Mouse (Mus musculus): Measurements from ENCODE around the gene Flrt1.

The Flrt1 gene

DNA sequence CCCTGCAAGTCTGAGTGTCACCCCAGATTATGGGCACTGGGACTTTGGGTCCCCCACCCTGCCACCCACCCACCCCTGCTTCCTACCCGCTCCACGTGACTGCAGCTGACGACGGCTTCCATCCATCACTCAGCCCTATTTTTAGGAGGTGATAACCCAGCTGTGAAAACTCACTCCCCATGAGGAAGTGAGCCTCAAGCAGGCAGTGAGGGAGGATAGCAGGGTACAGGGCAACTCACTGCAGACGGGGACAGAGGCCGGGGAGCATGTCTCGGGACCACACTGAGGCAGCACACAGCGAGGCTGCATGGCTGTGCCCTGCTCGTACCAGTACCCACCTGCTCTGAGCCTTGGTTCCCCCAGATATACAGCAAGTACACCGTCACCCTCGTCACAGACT, 24.8 kb upstream of the Flrt1 start:
- DNase-seq (ENCODE audit: low spot score in 2 of 2): no peak

DNA sequence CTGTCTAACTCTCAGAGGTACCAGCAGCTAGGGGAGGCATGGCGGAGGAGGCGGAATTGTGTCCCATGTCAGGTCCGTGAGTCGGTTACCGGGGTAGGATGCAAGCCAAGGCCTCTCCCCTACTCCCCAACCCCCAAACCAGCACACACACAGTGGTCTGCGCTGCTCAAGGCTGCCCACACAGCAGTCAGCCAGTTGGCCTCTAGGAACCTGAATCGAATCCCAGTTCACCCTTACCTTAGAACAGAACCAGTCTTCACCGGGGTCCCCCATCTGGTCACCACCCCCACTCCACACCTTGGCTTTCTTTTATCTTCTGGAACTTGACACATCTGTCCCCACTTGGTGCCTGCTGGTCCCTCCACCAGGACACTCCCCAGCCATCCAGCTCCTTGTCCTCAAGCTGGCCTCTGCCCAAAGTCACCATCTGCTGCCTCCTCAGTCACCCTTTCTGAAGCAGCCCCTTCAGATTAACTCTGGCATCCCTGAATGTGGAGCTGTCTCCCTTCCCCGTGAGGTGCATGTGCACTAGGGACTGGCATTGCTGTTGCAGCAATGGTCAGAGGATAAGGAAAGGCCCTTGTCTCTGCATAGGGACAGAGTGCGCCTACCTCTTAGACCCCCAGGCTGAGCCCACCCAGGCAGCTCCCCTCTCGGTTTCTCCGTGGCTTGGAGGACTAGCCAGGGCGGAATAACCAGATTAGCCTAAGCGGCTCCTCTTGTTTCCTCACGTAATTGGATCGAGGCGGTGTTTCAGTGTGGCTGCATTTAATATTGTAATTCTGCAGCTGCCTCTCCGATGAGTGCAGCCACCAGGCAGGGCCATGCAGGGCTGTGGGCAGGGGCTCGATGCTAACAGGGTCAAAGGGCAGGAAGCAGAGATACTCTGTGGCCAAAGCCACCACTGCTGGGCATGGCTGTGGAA, 23.3 kb upstream of the Flrt1 start:
- no peak for DNase-seq (ENCODE audit: low spot score in 2 of 2)

DNA sequence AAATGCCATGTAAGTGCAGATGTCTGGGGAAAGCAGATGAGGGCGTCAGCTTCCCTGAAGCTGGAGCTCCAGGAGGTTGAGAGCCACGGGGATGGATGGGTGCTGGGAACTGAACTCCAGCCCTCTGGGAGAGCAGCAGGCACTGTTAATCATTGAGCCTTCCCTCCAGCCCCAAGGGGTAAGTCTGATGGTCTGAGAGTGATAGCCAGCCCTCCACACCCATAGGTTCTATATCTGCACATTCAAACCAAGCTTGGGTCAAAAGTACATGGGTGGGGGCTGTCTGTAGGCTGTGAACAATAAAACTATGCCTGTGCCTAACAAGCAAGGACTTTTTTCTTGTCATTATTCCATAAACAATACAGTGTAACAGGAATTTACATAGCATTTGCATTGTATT, 21.4 kb upstream of the Flrt1 start:
- no peak for DNase-seq (ENCODE audit: low spot score in 2 of 2)

DNA sequence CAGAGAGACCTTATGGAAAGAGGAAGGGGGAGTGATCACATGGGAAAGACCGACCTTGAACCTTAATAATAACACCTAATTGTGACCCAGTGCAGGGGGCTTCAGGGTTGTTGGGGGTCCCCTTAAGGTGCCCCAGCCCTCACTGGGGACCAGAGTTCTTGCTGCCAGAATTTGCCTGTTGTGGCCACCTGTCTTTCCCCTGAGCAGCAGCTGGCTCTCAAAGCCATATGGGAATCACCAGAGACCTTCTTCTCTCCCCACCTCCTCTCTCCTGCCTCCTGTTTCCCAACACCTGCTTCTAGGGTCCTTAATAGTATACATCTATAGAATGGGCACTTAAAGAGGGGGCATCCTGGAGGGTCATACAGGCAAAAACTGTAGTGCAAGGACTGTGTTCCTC, 20.7 kb upstream of the Flrt1 start:
- no peak for DNase-seq (ENCODE audit: low spot score in 2 of 2)

DNA sequence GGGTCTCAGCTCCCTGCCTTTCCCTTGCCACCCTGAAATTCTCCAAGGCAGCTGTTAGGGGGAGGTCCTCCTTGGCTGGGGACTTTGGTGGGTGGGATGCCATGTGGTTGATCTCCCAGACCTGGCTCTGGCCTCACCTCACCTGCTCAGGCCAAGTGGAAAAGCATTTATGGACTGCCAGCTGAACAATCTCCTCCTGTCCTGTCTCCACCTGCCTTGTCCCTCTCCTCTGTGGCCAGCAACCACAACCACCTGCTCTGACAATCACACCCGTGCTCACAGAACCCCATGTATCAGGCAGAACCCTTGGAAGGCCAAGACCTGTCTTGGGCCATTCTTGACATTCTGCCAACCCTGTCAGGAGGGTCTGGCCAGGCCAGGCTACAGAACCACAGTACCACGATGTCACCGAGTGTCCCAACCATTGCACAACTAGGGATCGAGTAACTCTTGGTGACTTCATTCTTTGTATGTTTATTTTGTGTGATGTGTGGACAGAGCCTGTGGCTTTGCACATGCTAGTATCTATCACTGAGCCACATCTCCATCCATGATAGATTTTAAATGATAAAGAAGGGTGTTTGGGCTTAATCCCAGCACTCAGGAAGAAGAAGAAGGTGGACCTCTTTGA, 20.1 kb upstream of the Flrt1 start:
- no peak for DNase-seq (ENCODE audit: low spot score in 2 of 2)

DNA sequence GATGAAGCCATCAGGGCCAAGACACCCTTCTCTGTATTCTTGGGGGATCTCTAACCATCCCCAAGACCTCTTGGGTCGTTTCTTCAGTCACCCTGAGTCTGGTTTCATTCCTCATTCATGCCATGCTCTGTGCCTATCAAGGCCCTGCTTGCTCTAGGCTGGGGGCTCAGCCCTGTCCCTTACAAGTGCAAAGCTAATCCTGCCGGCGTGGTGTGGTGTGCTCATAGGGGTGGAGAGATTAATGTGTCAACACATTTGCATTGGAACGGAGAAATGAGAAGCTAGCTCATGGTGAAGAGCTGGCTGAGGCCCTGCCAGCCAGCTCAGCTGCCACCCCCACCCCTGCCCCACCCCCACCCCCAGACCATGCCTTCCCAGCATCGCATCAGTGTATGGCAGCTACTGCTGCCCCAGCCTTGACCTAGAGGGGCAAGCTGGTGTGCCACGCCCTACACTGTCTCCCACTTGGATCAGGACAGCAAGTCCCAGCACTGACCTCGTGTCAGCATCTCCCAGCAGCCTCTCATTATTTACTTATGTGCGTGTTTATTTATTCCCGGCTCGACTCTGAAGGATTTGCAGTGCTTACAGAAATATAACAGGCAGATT, 17.3 kb upstream of the Flrt1 start:
- no peak for DNase-seq (ENCODE audit: low spot score in 2 of 2)

DNA sequence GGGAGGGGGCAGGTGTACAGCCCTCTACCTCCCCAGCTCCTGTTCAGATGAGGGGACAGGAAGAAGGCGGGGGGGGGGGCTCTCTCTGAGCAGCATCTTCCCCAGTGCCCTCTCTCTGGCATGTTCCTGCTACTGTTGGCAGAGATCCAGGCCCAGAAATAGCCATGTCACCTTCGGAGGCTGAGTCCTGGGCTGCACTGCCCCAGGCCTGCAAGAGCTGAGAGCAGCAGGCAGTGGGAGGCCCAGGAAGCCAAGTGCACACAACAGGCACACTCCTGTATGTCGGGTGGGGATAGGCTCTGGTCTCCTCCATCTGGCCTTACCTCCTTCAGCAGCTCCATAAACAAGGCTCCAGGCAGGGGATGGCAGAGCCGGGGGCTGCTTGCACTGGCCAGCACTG, 16.7 kb upstream of the Flrt1 start:
- no peak for DNase-seq (ENCODE audit: low spot score in 2 of 2)

DNA sequence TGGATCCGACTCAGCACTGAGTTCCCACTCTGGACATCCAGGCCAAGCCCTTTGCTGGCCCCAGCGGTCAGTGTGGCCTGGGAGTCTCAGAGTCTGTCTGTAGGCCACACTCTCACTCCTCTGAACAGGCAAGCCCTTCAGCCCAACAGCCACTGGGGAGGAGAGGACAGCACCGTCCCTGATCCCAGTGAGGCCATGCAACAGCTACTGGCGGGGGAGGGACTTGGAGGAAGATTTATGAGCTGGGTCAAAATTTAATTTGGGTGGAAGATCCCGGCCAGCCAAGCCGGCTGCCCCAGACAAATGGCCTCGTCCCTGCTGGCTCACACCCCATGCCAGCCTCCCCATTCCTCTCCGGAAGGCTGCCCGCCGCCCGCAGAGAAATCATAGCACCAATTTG, 15.7 kb upstream of the Flrt1 start:
- DNase-seq (ENCODE audit: low spot score in 2 of 2): no peak

DNA sequence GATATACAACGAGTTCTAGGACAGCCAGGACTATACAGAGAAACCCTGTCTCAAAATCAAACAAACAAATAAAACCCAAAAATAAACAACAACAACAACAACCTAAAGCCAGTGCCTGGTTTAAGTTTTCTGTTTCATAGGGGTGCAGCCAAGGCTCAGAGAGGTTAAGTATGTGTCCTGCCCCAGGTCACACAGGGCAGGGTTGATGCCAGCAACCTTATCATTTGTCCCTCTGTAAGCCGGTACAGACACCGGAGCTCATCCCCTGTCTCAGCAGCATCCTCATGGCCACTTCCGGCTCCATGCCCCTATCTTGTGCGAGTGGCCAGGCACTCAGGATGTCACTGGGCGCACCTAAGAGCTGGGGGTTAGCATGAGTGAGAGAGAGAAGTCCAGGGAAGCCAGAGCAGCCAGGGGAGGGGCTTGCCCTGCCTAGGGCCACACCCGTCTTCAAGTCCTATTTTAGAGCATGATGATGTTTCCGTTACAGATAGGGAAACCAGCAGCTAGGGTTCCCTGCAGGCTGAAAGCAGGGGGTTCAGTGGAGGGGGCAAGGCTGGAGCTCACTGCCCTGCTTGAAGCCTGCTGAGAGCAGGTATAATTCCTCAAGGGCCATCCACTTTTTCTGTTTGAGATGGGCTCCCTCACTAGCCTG, 12.3 kb upstream of the Flrt1 start:
- no peak for DNase-seq (ENCODE audit: low spot score in 2 of 2)

DNA sequence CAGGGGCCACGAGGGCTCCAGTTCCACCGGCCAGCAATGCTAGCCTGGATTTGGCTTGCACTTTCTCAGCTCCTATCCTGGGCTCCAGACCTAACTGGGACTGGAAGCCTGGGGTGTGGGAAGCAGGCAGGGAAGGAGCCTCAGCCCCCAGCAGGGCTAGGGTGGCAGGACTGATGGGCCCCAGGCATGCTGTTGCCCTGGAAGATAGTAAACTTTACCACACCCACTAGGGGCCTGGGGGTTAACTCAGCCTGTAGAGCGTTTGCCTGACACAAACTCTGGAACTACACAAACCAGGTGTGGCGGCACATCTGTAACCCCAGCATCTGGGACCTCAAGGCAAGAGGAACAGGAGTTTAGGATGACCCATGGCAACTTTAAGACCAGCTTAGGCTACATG, 11.6 kb upstream of the Flrt1 start:
- DNase-seq (ENCODE audit: low spot score in 2 of 2): no peak

DNA sequence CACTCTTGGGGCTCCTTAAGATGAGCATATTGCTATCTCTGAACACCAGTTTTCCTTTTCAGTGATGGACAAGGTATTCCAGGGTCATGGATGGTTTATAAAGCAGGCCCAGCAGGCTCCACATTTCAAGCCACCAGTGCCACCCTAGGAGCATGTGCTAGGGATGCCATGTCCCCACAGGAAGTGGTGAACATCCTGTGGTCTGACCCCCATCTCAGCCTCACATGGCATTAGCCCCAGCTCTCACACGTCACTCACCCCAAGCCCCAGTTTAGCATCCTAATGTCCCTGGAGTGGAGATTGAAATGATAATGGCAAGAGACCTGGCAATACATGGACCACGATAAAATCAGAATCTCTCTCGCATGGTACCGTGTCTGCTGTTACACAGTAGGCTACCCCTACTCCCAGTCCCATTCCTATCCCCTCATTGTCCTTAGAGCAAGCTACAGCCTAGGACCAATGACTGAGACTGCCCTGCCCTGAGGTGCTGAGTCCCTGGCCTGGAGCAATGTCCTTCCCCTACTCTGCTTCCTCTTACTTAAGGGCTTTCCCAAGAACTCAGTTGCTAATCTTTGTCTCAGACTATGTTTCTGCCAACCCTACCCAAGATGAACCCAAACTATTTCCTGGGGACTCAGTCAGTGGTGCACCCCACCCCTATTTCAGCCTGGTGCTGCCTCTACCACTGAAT, 10.7 kb upstream of the Flrt1 start:
- no peak for DNase-seq (ENCODE audit: low spot score in 2 of 2)

DNA sequence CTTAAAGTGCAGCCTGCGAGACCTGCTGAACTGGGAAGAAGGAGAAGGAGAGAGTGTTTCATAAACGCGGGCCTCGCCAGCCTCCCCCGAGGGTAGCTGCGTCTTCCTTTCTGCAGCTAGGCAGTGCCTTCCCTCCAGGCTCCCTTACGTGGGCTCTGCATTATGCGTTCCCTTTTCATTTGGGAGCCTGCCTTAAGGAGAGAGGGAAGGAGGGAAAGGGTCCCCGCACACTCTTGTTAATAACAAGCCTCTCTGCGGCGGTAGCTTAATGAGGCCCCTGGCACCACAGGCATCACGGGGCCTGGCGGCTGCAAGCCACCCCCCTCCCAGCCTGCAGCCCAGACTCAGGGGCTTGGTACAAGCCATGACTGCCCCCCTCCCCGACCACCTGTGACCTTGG, 8.0 kb upstream of the Flrt1 start:
- DNase-seq (ENCODE audit: low spot score in 2 of 2): no peak

DNA sequence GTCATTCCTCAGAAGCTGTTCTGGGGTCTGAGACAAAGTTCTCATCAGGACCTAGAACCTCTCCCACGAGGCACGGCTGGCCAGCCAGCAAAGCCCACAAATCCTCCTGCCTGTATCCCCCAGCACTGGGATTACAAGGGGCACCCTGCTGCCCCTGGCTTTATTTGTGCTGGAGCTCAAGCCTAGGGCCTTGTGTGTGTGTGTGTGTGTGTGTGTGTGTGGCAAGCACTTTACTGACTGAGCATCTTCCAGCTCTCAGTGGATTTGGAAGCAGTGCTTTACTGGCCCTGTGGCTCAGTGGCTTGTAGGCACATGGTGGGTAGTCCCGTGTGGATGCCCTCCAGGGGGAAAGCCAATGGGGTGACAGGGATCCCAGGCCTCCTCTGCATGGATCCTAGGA, 7.1 kb upstream of the Flrt1 start:
- no peak for DNase-seq (ENCODE audit: low spot score in 2 of 2)

DNA sequence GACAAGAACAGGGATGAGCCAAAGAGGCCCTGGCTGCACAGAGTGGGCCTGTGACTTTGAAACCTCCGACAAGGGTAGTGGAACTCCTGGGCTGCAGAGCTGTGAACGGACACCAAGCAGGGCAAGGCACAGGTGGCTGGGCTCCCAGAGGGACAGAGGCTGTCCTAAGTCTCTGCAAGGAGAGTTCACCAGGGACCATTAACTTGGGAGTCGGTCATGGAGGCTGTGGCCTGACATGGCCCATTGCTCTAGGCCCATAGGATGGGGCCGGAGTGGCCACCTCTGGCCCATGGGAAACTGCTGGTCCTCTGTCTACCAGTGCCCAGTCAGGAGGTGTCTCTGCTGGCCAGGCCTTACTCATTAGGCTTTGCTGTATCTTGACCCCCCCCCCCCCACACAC, 6.2 kb upstream of the Flrt1 start:
- DNase-seq (ENCODE audit: low spot score in 2 of 2): no peak

DNA sequence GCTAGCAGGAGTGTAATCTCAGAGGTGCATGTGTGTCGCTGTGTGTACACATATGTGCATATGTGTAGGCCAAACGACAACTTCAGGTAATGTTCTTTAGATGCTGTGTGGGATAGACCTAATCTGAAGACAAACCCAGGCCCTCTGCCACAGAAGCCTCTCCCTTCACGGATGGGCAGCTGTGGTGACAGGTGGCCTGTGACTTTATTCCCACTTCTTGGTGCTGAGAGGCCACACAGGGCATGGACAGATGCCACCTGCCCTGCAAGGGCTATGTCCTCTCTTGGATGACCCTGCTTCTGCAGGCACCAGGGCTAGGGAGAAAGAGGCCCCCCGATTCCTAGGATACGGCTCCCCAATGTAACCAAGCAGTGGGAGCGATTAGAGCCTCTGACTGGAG, 5.8 kb upstream of the Flrt1 start:
- DNase-seq (ENCODE audit: low spot score in 2 of 2): no peak

DNA sequence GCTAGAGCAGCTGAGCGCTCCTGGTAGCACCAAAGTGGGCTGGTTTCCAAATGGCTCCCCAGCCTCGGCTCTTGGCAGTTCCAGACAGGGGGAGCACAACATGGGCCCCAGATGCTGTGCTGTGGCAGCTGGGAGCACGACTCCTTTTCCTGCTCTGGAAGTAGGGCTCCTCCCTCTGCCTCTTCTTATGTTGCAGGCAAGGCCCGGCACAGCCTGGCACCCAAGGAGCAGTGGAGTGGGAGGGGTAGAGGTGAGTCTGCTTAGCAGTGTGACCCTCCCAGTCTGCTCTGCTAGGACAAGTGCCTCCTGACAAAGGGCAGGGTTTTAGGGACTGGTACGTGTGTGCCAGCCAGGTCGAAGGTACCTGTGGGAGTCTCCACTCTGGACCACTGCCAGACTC, 5.3 kb upstream of the Flrt1 start:
- no peak for DNase-seq (ENCODE audit: low spot score in 2 of 2)

DNA sequence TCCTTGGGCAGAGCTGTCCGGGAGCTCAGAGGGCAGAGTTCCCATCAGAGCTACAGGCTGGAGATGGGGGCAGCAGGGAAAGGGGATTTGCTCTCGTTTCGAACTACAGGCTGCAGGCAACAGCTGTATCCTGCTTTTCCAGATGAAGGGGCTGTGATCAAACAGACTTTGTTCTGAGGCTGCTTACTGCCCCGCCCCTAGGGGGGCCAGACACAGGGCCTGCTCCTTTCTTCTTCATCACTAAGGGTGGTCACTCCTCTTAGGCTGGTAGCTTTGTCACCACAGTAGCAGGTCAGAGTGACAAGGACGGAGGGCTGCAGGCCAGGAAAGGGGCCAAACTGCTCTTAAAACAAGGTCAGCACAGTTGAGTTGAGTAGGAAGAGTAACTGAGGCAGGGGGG, 4.6 kb upstream of the Flrt1 start:
- DNase-seq (ENCODE audit: low spot score in 2 of 2): no peak

DNA sequence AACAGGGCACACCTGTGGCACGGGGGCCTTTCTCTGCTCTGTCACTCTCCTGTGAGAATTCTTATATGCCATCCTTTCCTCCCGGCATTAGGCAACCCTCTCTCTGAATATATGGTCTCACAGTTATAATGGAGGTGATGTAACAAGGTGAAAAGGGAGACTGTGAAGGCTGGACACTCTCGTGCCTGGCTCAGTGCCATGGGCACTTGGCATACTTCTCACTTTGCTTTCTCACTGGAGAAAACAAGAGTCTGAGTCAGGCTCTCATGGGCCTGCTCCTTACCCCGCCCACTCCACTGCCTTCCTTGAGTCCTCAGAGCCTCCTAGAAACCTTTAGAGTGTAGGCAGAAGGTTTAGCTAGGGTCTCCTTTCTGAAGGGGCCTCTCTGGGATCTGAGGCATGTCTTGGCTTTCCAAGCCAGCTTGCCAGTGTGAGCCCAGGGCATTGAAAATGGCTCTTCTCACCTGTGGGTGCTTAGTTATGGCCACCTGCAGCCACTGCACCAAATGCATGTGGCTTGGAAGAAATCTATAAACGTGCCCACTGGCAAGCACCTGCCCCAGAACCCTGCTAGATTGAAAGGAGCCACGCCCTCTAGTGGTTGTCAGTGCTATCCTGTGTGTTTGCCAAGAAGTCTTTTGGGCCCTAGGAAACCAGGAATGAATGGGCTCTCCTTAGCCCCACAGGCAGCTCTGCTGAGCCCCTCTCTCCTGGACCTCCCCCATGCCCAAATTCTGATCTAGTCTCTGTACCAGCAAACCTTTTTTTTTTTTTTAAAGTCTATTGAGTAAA, 2.8 kb upstream of the Flrt1 start:
- DNase-seq (ENCODE audit: low spot score in 2 of 2): no peak

DNA sequence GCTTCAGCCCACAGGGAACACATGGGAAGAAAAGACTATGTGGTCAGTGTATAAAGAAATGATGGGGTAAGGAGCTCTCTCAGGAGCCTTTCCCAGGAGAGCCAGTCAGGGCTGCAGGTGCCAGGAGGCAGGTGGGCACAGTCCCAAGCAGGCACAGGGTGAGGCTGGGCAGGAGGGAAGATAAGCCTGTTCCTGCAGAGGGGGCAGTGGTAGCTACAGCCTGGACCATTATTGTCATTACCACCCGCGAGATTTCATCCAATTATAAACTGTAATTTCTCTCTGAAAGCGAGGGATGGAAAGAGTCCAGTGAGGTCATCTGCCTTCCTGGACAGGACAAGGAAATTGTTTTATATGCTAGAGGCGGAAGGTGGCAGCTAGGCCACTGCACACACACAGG, 1.6 kb upstream of the Flrt1 start:
- DNase-seq (ENCODE audit: low spot score in 2 of 2): no peak

DNA sequence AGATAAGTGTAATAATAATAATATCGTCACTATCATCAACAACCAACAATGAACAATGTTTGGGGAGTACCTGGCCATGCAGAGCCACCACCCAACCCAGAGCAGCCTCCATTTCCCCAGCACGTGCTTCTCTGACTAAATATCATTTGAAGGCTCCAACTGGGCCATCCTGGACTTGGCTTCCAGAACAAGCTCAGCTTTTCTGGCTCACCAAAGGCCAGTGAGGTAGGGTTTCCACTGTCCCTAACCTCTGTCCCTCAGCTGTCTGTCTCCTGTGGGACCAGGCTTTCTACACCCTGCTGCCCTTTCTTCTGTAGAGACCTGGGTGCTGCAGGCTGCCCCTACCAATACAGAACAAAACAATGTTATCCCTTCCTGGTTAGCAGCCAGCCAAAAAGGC, 1.0 kb upstream of the Flrt1 start:
- DNase-seq (ENCODE audit: low spot score in 2 of 2): no peak

DNA sequence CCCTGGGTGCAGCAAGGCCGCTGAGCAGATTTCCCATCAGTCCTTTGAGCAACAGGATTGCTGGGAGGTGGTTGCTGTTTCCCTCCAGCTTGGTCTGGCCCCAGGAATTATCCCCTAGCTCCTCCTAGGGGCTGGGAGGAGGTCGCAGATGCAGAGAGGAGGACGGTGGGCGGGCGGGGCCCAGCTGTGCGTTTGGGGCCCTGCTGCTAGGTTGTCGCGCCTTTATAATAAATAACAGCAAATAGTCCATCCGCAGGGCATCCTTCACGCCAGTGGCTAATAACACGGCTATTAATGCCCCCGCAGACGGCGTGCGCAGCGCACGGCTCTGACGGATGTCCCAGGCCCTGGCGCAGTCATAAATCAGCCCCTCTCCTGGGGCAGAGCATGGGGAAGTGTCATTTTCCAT, 1.5 kb downstream of the Flrt1 start:
- no peak for DNase-seq (ENCODE audit: low spot score in 2 of 2)
